Mouse (Mus musculus): ENCODE results near the gene Iqce. TPM values are rescaled to one million over a fixed set of nuclear protein-coding genes. Genes with fewer than 3 reads are reported as not detected.

The Iqce gene
- total and polyA plus RNA-seq, 3 experiments, result 6.4 to 21.2 TPM; not detected in 1

DNA sequence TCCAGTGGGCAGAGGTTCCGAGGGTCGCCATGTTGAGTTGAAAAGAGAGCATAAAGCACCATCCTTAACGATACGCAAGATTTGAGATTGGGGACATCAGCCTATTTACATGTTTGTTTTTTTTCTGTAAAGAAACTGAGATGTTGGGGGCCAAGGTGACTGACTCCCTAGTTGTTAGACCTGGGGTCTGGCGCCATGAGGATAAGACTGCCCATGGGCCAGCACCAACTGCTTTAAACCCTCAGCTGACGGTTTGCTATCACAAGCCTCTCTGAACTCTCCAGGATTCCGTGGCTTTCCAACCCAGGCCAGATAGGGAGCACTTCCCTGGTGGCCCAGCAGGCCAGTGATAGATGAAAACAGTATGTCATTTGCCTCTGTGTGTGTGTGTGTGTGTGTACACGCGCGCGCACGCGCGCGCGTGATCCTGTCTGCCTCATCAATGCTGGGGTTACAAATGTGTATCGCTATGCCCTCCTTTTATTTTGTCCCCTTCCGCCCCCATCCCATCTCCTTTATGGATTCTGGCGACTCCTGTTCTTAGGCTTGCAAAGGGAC is 519 bp upstream of the Iqce start:
- Histone ChIP-seq H3K9me3 (replicated peaks; ENCODE audit: insufficient read depth, low read length) (no peaks in the 10 kb centered on the region), H3K4me1 (ENCODE audit: control insufficient read depth in 1 of 2, insufficient read depth in 2 of 2, low read length in 2 of 2) (peaks cover 0 to 19% of the 10 kb centered on the region in 2 experiments; a peak in 3 of 4 replicates), H3K9ac (ENCODE audit: control insufficient read depth, low read depth, low read length, poor library complexity, severe bottlenecking) (peak overlapping the region; percentile 76), H3K27ac (ENCODE audit: control insufficient read depth, low read depth, low read length) (peak overlapping the region; percentile 88), H3K4me3 (ENCODE audit: control insufficient read depth in 1 of 2, insufficient read depth in 1 of 2, low read depth in 2 of 2, low read length in 2 of 2) (peak overlapping the region; percentile 75 to 83), H3K36me3 (ENCODE audit: control insufficient read depth in 1 of 2, insufficient read depth in 2 of 2, low read length in 2 of 2) (peaks cover 0 to 17% of the 10 kb centered on the region in 2 experiments; a peak in 2 of 4 replicates), H3K27me3 (ENCODE audit: control insufficient read depth in 1 of 2, insufficient read depth in 2 of 2, low read length in 2 of 2) (no peaks in the 10 kb centered on the region), H3K79me2 (ENCODE audit: control insufficient read depth, insufficient read depth, low read length, poor library complexity) (peaks cover 4% of the 10 kb centered on the region; the same call in 1 of the 2 replicates)
- TF ChIP-seq NRF1 (IDR thresholded peaks at IDR 0.05; ENCODE audit: insufficient read depth, low read depth, low read length, poor library complexity, severe bottlenecking), result peak; percentile 56; the same call in 1 of the 2 replicates
- no peak for TF ChIP-seq USF2 (IDR thresholded peaks at IDR 0.05; ENCODE audit: borderline replicate concordance in 1 of 2, insufficient read depth in 1 of 2, low read depth in 1 of 2, low read length in 2 of 2)
- TF ChIP-seq BHLHE40 (IDR thresholded peaks at IDR 0.05; ENCODE audit: borderline replicate concordance, low read depth, low read length), result no peak
- no peak for TF ChIP-seq ZNF384 (IDR thresholded peaks at IDR 0.05; ENCODE audit: low read depth, low read length)
- no peak for TF ChIP-seq TCF12 (IDR thresholded peaks at IDR 0.05; ENCODE audit: low read depth, low read length)
- TF ChIP-seq ETS1 (IDR thresholded peaks at IDR 0.05; ENCODE audit: low read depth, low read length), result no peak
- no peak for TF ChIP-seq ZKSCAN1 (IDR thresholded peaks at IDR 0.05; ENCODE audit: low read depth, low read length)
- TF ChIP-seq GABPA (IDR thresholded peaks at IDR 0.05; ENCODE audit: low read depth, low read length), result no peak
- no peak for TF ChIP-seq ELF1 (IDR thresholded peaks at IDR 0.05; ENCODE audit: low read depth, low read length)
- peak; percentile 51 for DNase-seq (ENCODE audit: low read depth, low spot score)

DNA sequence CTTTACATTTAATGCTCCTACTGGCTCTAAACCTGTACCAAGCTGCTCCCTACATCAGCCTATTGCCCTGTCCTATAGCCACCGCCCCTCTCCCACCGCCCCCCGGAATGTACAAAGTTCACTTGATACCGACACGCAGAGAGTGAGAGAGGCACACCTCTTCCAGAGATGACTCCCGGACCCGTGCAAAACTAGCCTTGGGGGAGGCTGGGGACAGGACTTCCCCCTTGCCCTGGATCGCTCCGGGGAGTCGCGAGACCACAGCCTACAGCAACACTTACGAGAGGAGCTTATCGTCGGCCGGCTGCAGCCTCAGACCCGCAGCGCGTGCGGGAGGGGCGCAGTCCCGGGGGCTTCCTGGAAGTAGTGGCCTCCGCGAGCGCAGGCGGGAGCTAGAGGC is 517 bp downstream of the Iqce start:
- Histone ChIP-seq H3K4me1 (ENCODE audit: control insufficient read depth in 1 of 2, insufficient read depth in 2 of 2, low read length in 2 of 2) (peaks cover 0 to 19% of the 10 kb centered on the region in 2 experiments; a peak in 3 of 4 replicates), H3K27me3 (ENCODE audit: control insufficient read depth in 1 of 2, insufficient read depth in 2 of 2, low read length in 2 of 2) (no peaks in the 10 kb centered on the region), H3K9ac (ENCODE audit: control insufficient read depth, low read depth, low read length, poor library complexity, severe bottlenecking) (peak overlapping the region; percentile 76), H3K79me2 (ENCODE audit: control insufficient read depth, insufficient read depth, low read length, poor library complexity) (peaks cover 4% of the 10 kb centered on the region; the same call in 1 of the 2 replicates), H3K36me3 (ENCODE audit: control insufficient read depth in 1 of 2, insufficient read depth in 2 of 2, low read length in 2 of 2) (peaks cover 0 to 17% of the 10 kb centered on the region in 2 experiments; a peak in 2 of 4 replicates), H3K4me3 (ENCODE audit: control insufficient read depth in 1 of 2, insufficient read depth in 1 of 2, low read depth in 2 of 2, low read length in 2 of 2) (peak overlapping the region; percentile 75 to 83), H3K9me3 (replicated peaks; ENCODE audit: insufficient read depth, low read length) (no peaks in the 10 kb centered on the region), H3K27ac (ENCODE audit: control insufficient read depth, low read depth, low read length) (peak overlapping the region; percentile 58)
- TF ChIP-seq POLR2AphosphoS5 (IDR thresholded peaks at IDR 0.05; ENCODE audit: borderline replicate concordance, low read depth, low read length), result no peak
- no peak for TF ChIP-seq JUND (IDR thresholded peaks at IDR 0.05; ENCODE audit: low read depth, low read length)
- TF ChIP-seq MAZ (IDR thresholded peaks at IDR 0.05; ENCODE audit: low read depth, low read length), result 0 out of 2 replicates have a peak, but pooled peaks have one; percentile 38
- peak; percentile 81 for DNase-seq (ENCODE audit: low read depth, low spot score)

Data from MEL (cell line).